Mouse (Mus musculus) bone marrow macrophage, adult 2 months (primary cell): ENCODE measurements around the gene Larp1.

Experiments
- CTCF ChIP-seq: IDR thresholded peaks from 2 replicates; pipeline ENCODE4 v1.5.1; 2012; ENCODE audit warnings: low read depth, mild to moderate bottlenecking, low read length, moderate library complexity
- POLR2A ChIP-seq: IDR thresholded peaks from 2 replicates; pipeline ENCODE4 v1.6.1; 2012; ENCODE audit warnings: mild to moderate bottlenecking, low read depth, low read length, borderline replicate concordance

GRCm38 (mm10) chr11:58009051-58009515, at the start of gene Larp1:
- TF ChIP-seq POLR2A, result no peak
- TF ChIP-seq CTCF, result no peak
